Mouse (Mus musculus) right cerebral cortex, postnatal 14 days (tissue): Measurements from ENCODE around the gene Sae1.

Experiments used
- DNase-seq: peaks from one replicate; pipeline ENCODE4 v3.0.0; 2022

Gene Sae1

GRCm38 (mm10) chr7:16349999-16350398 lies 37.6 kb downstream of the Sae1 start:
- DNase-seq: no peak

DNA sequence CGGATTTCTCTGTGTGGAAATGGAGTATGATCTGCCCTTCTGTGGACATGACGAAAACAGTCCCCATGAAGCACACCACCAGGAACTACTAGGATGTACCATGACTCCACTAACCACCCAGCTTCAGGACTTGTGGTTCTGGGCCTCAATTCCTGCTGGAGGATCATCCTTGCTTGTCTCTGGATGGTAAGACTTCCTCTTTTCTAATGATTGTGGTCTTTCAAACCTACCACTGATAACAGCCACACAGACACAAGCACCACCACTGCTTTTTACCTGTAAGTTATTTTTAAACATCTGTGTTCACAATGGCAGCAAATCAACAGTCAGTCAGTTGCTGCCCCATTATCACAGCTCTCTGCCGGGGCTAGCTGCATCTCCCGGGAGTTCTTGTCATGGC lies 42.3 kb downstream of the Sae1 start:
- DNase-seq: no peak

DNA sequence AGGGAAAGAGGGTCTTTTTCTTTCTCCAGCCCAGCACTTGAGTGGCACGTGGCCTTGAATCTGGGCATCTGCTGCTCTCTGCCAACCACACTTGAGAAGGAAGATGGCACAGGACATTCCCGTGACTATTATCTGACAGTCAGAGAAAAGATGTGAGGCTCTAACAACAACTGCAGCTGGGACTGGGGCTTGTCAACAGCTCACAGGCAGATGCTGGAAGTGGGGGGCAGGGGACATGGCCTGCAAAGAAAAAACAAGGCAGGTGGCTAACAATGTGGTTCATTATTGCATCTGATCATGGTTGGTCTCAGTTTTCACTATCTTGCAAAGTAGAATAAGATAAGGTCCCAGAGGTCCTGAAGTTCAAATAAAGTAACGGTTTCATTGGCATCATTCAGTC lies 43.0 kb downstream of the Sae1 start:
- no peak for DNase-seq

- DNase-seq: no peak
Observed at GRCm38 (mm10) chr7:16337733-16338132, 49.9 kb downstream of the Sae1 start.

DNA sequence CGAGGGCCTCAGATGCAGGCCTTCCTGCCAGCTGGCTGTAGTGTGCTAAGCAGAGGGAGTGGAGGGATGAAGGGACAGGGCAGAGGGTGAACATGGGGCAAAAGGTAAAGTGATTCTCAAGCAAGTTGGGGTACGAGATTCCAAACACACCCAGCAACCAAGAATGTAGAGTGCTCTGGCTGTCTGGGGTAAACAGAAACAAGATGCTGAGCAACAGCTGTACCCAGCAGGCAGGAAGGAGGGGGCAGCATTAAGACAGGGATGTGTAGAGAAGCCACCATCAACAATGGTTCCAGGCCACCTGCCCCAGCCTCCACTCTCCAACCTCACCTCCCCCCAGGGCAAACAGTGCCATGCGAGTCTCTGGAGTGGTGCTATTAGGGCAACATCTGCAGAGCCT lies 58.5 kb downstream of the Sae1 start:
- DNase-seq: no peak

GRCm38 (mm10) chr7:16326607-16326971 lies 61.0 kb downstream of the Sae1 start:
- DNase-seq: no peak

DNA sequence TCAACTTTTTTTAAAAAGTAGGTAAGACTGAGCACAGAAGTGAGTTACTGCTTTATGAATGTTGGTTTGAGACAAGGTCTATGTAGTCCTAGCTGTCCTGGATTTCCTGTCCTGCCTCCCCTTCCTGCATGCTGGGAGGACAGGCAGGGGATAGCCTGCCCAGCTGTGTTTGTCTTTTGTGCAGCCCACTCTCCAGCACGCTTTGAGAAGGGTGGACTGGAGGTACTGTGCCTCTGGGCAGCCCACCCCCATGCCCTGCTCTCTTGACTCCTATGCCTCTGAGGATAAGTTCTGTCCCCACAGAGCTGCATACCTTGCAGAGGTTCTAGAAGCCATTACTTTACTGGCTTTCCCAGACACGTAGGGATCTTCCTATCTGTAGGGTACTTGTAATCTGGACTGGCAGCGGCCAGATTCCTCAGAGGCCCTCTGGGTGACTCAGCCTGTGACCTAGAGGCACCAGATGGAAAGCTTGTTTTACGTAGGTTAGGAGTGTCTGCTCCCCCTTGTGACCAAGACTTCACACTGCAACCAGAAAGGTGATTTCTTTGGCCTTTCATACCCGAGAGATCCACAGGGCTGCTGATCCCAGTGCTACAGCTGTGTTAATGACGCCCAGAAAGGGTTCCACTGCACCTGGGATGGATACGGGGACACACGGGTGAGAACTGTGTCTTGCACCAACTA lies 61.5 kb downstream of the Sae1 start:
- no peak for DNase-seq

- no peak for DNase-seq
Observed at GRCm38 (mm10) chr7:16324661-16325060, 62.9 kb downstream of the Sae1 start.

- no peak for DNase-seq
Observed at GRCm38 (mm10) chr7:16320479-16320878, 67.1 kb downstream of the Sae1 start.

GRCm38 (mm10) chr7:16319216-16319615 lies 68.4 kb downstream of the Sae1 start:
- DNase-seq: no peak

DNA sequence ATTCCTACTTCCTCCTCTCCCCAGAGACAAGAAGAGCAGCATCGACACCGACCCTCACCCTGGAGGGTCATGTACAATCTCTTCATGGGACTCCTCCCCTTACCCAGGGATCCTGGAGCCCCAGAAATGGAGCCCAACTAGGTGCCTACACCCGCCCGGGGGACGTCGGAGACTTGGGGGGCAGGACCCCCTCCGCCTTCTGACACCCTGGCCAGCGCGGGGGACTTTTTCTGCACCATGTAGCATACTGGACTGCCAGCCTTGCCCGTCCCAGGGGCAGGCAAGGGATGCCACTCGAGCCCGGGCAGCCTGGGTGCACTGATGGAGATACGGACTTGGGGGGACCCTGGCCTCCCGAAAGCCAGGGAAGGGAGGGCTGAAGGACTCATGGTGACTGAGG lies 70.5 kb downstream of the Sae1 start:
- no peak for DNase-seq

- DNase-seq: no peak
Observed at GRCm38 (mm10) chr7:16315222-16315759, 72.3 kb downstream of the Sae1 start.

DNA sequence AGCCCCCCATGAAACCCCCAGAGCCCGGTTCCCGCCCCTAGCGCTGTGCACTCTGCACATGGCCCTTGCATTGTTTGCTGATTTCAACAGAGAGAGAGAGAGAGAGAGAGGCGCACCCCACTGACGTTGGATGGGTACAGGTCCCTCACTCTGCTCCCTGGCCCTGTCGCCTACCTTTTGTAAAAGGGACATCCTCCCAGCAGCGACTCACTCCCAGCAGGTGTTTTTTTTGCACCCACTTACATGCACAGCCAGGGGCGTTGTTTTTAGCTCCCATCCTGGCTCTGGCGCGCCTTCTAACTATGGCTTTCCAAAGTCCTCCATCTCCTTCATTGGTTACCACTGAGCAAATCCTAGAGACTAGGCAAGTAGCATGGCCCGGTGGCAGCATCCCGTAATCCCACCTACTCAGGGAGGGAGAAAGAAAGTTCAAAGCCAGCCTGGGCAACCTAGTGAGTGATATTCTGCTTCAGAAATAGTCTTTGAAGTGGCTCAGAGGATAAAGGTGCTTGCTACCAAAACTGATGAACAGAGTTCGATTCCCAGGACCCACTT lies 73.3 kb downstream of the Sae1 start:
- DNase-seq: no peak

- DNase-seq: peak; percentile 86
Observed at GRCm38 (mm10) chr7:16313481-16314220, 74.0 kb downstream of the Sae1 start.

DNA sequence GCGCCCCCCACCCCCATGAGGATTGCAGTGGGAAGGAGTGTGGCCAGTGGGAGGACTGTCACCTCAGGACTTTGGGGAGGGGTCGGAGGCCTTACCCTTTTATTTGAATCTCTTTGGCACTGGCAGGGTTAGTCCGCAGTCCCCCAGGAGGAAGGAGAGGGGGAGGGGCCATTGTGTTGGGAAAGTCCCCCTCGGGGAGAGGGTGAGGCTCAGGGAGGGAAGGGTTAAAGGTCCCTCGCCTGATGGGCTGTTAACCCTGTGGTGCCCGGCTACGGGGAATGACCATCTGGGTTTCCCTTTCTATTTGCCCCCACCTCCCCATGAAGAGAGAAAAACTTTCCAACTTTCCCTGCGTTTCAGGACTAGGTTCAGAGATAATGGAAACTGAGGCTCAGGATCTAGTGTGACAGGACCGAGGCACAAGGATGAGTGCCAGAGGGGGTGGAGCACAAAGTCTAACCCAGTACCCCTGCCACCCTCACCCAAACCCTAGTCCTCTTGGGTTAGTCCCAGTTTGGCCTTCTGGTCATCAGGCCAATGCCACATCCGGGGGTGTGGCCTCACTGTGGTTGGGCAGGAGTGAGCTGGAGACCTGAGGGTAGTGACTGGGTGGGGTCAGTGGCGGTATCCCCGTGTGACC lies 74.8 kb downstream of the Sae1 start:
- peak; percentile 51 for DNase-seq

DNA sequence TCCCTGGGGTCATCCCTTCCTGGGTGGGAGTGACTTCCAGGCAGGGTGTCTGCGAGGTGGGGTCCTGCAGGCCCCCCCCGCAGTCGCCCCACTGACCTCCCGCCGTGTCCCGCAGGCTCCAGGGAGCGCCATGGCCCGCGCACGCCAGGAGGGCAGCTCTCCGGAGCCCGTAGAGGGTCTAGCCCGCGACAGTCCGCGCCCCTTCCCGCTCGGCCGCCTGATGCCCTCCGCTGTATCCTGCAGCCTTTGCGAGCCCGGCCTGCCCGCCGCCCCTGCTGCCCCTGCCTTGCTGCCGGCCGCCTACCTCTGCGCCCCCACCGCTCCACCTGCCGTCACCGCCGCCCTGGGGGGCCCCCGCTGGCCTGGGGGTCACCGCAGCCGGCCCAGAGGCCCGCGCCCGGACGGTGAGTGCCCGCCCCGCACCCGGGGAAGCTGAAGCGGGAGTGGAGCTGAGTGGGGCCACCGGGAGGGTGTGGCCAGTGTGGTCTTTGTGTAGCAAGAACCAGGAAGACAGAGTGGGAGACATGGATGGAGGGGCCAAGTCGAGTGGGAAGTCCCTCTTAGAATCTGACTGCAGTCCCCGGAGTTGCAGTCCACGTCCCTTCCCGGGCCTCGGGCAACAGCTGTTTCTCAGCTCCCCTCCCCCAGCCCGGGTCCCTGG lies 75.5 kb downstream of the Sae1 start:
- no peak for DNase-seq

- DNase-seq: no peak
Observed at GRCm38 (mm10) chr7:16311453-16312004, 76.1 kb downstream of the Sae1 start.

GRCm38 (mm10) chr7:16310521-16311452 lies 76.8 kb downstream of the Sae1 start:
- DNase-seq: peak; percentile 63

DNA sequence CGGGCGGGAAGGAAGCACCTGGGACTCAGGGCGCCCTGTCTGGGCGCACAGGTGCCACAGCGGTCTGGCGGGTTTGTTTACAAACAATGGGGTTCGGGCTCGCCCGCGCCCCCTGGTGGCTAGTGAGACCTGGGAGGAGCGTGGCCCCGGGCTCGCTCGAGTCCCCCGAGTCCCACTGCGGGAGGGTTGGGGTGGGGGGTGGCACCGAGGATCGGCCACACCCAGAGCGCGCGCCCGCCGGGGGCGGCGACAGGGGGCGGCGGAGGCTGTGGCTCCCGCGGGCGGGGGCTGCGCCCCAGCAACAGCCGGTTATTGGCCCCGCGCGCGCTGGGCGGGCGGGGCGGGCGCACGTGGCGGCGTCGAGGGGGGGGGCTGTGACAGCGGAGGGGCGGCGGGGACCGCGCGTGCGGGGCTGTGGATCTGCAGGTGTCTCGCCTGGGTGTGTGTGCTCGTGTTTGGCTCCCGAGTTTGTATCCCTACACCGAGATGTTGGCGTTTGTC lies 77.5 kb downstream of the Sae1 start:
- DNase-seq: peak; percentile 81

DNA sequence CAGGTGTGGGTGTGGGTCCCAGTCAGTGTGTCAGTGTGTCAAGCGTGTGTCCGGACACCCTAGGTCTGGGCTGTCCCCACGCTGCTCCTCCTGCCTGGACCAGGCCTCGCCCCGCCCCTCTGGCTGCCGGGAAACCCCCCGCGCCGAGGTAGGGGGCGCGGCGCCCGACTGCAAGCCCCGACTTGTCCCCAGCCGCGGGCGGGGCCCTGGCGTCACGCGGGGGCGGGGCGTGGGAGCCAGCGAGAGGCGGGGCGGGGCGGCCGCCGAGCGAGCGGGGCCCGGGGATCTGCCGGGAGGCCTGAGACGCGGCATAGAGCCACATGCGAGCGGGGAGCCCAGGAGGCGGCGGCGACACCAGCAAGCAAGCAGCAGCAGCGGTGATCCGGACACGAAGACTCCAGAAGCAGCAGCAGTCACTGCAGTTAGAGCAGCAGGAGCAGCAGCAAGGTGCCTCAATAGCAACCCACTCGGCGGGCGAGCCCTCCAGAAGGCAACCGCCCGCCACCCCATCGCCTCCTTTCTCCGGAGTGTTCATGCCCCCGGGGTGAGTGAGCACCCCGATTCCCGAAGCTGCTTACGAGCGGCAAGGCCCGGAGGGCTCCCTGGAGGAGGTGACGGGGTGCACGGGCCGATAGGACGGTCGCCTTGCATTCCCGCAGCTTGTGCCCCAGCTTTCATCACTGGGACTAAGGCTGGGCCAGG lies 78.1 kb downstream of the Sae1 start:
- peak; percentile 83 for DNase-seq
